Mouse (Mus musculus) stomach, embryonic 15.5 days (tissue): ENCODE data around the gene Cry2. TPM values are rescaled to one million over a fixed set of nuclear protein-coding genes. Genes with fewer than 3 reads are reported as not detected.

Experiments
- ATAC-seq: fragments of 200-750 bp; cut with Nextera tagmentation; 2 replicates; pipeline ENCODE4 v1.8.0; 2017; ENCODE audit warnings: low read depth, moderate number of reproducible peaks, moderate TSS enrichment; ENCODE audit not compliant: insufficient read depth, low FRiP score
- H3K27ac ChIP-seq: fragments of 300-500 bp; sonication (generic); 2 replicates; pipeline ENCODE4 v1.5.1; 2015; ENCODE audit warnings: mild to moderate bottlenecking, inconsistent platforms
- H3K27me3 ChIP-seq: fragments of 300-500 bp; sonication (generic); replicated peaks from 2 replicates; pipeline ENCODE4 v1.6.1; 2015; ENCODE audit warnings: inconsistent platforms
- H3K36me3 ChIP-seq: fragments of 300-500 bp; sonication (generic); 2 replicates; pipeline ENCODE4 v1.6.1; 2015; ENCODE audit warnings: inconsistent platforms
- H3K4me1 ChIP-seq: fragments of 300-500 bp; sonication (generic); 2 replicates; pipeline ENCODE4 v1.6.1; 2015; ENCODE audit warnings: inconsistent platforms
- H3K4me2 ChIP-seq: fragments of 300-500 bp; sonication (generic); 2 replicates; pipeline ENCODE4 v1.6.1; 2015; ENCODE audit warnings: mild to moderate bottlenecking, inconsistent platforms
- H3K4me3 ChIP-seq: fragments of 300-500 bp; sonication (generic); replicated peaks from 2 replicates; pipeline ENCODE4 v1.5.1; 2015; ENCODE audit warnings: inconsistent platforms
- H3K9ac ChIP-seq: fragments of 300-500 bp; sonication (generic); 2 replicates; pipeline ENCODE4 v1.6.1; 2015; ENCODE audit warnings: inconsistent platforms
- H3K9me3 ChIP-seq: fragments of 300-500 bp; sonication (generic); 2 replicates; pipeline ENCODE4 v1.6.1; 2016; ENCODE audit warnings: inconsistent platforms
- WGBS: fragments of 180-500 bp; shearing (Covaris S2); methylation state at CpG from one replicate; pipeline ENCODE4 v1.1.7; 2015; 5-methylcytosine and 5-hydroxymethylcytosine counted together
- polyA plus RNA-seq: library from polyadenylated mRNA; unstranded; fragments of >200 nt; fragmentation: Nextera tagmentation; extraction: Ambion mirVana; gene quantifications from 2 replicates; pipeline ENCODE4 v1.2.1, GENCODE M21; 2015

The Cry2 gene
- polyA plus RNA-seq, 1 experiment from 2014 or later: 19.2 TPM

- peaks cover 30% of the 10 kb centered on the region for H3K4me1 ChIP-seq
- H3K4me2 ChIP-seq: peak within 1 kb of the TSS; percentile 94
- H3K36me3 ChIP-seq: no peaks in the 10 kb centered on the region
- H3K27ac ChIP-seq: peak within 1 kb of the TSS; percentile 57; the same call in 1 of the 2 replicates
- peak within 1 kb of the TSS; percentile 54 for H3K9ac ChIP-seq
- no peaks in the 10 kb centered on the region; the same call in 1 of the 2 replicates for H3K27me3 ChIP-seq
- H3K9me3 ChIP-seq: no peaks in the 10 kb centered on the region
- 1% methylated on average over 34 of the region's 34 CpGs for WGBS
- peak within 1 kb of the TSS; percentile 79 for H3K4me3 ChIP-seq
- peak; percentile 17; the same call in 1 of the 2 replicates for ATAC-seq
These were observed 26.3 kb upstream of the Cry2 start, which contains the start of gene Slc35c1 for GRCm38 (mm10) chr2:92459921-92460707. Gene Slc35c1, minus strand, starts transcription at chr2:92460538.

- H3K4me2 ChIP-seq: peak overlapping the region; percentile 94
- no peaks in the 10 kb centered on the region for H3K36me3 ChIP-seq
- no peaks in the 10 kb centered on the region; the same call in 1 of the 2 replicates for H3K27me3 ChIP-seq
- H3K4me1 ChIP-seq: peaks cover 30% of the 10 kb centered on the region
- under 1% methylated on average over 55 of the region's 55 CpGs for WGBS
- peak overlapping the region; percentile 79 for H3K4me3 ChIP-seq
- H3K9ac ChIP-seq: peak overlapping the region; percentile 54
- no peaks in the 10 kb centered on the region for H3K9me3 ChIP-seq
- ATAC-seq: peak; percentile 87
- H3K27ac ChIP-seq: peak overlapping the region; percentile 57; the same call in 1 of the 2 replicates
These were observed 25.5 kb upstream of the Cry2 start for GRCm38 (mm10) chr2:92459141-92459920.

- H3K9ac ChIP-seq: peak overlapping the region; percentile 54; the same call in 1 of the 2 replicates
- no peaks in the 10 kb centered on the region for H3K9me3 ChIP-seq
- no peak overlapping the region for H3K27ac ChIP-seq
- peaks cover 6% of the 10 kb centered on the region; the same call in 1 of the 2 replicates for H3K36me3 ChIP-seq
- H3K27me3 ChIP-seq: no peaks in the 10 kb centered on the region; the same call in 1 of the 2 replicates
- no peak for ATAC-seq
- H3K4me1 ChIP-seq: peaks cover 30% of the 10 kb centered on the region
- WGBS: 49% methylated on average over 13 of the region's 13 CpGs
- peak overlapping the region; percentile 94 for H3K4me2 ChIP-seq
- peak overlapping the region; percentile 79 for H3K4me3 ChIP-seq
These were observed 24.6 kb upstream of the Cry2 start for GRCm38 (mm10) chr2:92458481-92458880.

GRCm38 (mm10) chr2:92456970-92457530 is 23.2 kb upstream of the Cry2 start:
- Histone ChIP-seq H3K4me2 (peak overlapping the region; percentile 94), H3K27ac (no peak overlapping the region), H3K36me3 (peaks cover 7% of the 10 kb centered on the region; the same call in 1 of the 2 replicates), H3K9ac (no peak overlapping the region), H3K4me1 (peaks cover 30% of the 10 kb centered on the region), H3K4me3 (no peak overlapping the region), H3K9me3 (no peaks in the 10 kb centered on the region), H3K27me3 (no peaks in the 10 kb centered on the region; the same call in 1 of the 2 replicates)
- ATAC-seq: no peak
- WGBS: 60% methylated on average over 8 of the region's 8 CpGs

GRCm38 (mm10) chr2:92455704-92456103 is 21.9 kb upstream of the Cry2 start:
- Histone ChIP-seq H3K27ac (no peak overlapping the region), H3K9me3 (no peaks in the 10 kb centered on the region), H3K36me3 (peaks cover 7% of the 10 kb centered on the region; the same call in 1 of the 2 replicates), H3K4me1 (peaks cover 30% of the 10 kb centered on the region), H3K9ac (no peak overlapping the region), H3K4me3 (no peak overlapping the region), H3K27me3 (no peaks in the 10 kb centered on the region; the same call in 1 of the 2 replicates), H3K4me2 (no peak overlapping the region)
- WGBS: 18% methylated on average over 3 of the region's 3 CpGs
- no peak for ATAC-seq

- no peak for ATAC-seq
- WGBS: 91% methylated on average over 11 of the region's 11 CpGs
- H3K9ac ChIP-seq: no peak overlapping the region
These were observed 20.3 kb upstream of the Cry2 start for GRCm38 (mm10) chr2:92454166-92454565.

GRCm38 (mm10) chr2:92451126-92451525 is 17.3 kb upstream of the Cry2 start:
- no peak overlapping the region for H3K4me3 ChIP-seq
- no peak overlapping the region for H3K27ac ChIP-seq
- no peak overlapping the region for H3K9ac ChIP-seq
- H3K4me2 ChIP-seq: no peak overlapping the region
- ATAC-seq: no peak
- H3K27me3 ChIP-seq: no peaks in the 10 kb centered on the region
- H3K36me3 ChIP-seq: peaks cover 7% of the 10 kb centered on the region; the same call in 1 of the 2 replicates
- H3K4me1 ChIP-seq: no peaks in the 10 kb centered on the region; the same call in 1 of the 2 replicates
- 83% methylated on average over 3 of the region's 3 CpGs for WGBS
- H3K9me3 ChIP-seq: no peaks in the 10 kb centered on the region

More at GRCm38 (mm10) chr2:92454166-92454565, 20.3 kb upstream of the Cry2 start:
- Histone ChIP-seq H3K27ac (no peak overlapping the region), H3K9me3 (no peaks in the 10 kb centered on the region), H3K4me2 (no peak overlapping the region), H3K4me1 (peaks cover 25% of the 10 kb centered on the region), H3K4me3 (no peak overlapping the region), H3K36me3 (peaks cover 7% of the 10 kb centered on the region; the same call in 1 of the 2 replicates), H3K27me3 (no peaks in the 10 kb centered on the region)

- H3K4me2 ChIP-seq: no peak overlapping the region
- H3K4me1 ChIP-seq: 0 out of 2 replicates have a peak, but pooled peaks cover 5% of the 10 kb centered on the region
- no peak for ATAC-seq
- H3K27ac ChIP-seq: no peak overlapping the region
- H3K36me3 ChIP-seq: no peaks in the 10 kb centered on the region
- 68% methylated on average over 7 of the region's 7 CpGs for WGBS
- no peak overlapping the region for H3K4me3 ChIP-seq
- H3K27me3 ChIP-seq: no peaks in the 10 kb centered on the region
- no peak overlapping the region for H3K9ac ChIP-seq
- H3K9me3 ChIP-seq: no peaks in the 10 kb centered on the region
These were observed 13.4 kb upstream of the Cry2 start for GRCm38 (mm10) chr2:92447121-92447740.

- Histone ChIP-seq H3K4me2 (no peak overlapping the region), H3K36me3 (no peaks in the 10 kb centered on the region), H3K27ac (no peak overlapping the region), H3K9ac (no peak overlapping the region), H3K9me3 (no peaks in the 10 kb centered on the region), H3K4me1 (0 out of 2 replicates have a peak, but pooled peaks cover 5% of the 10 kb centered on the region), H3K27me3 (no peaks in the 10 kb centered on the region), H3K4me3 (no peak overlapping the region)
- no peak for ATAC-seq
- WGBS: 78% methylated on average over 8 of the region's 8 CpGs
These were observed 12.8 kb upstream of the Cry2 start for GRCm38 (mm10) chr2:92446656-92447055.

GRCm38 (mm10) chr2:92445890-92446289 is 12.0 kb upstream of the Cry2 start:
- no peak overlapping the region for H3K9ac ChIP-seq
- H3K9me3 ChIP-seq: no peaks in the 10 kb centered on the region
- ATAC-seq: no peak
- WGBS: 46% methylated on average over 9 of the region's 9 CpGs
- 0 out of 2 replicates have a peak, but pooled peaks cover 5% of the 10 kb centered on the region for H3K4me1 ChIP-seq
- H3K27me3 ChIP-seq: no peaks in the 10 kb centered on the region
- no peak overlapping the region for H3K27ac ChIP-seq
- H3K4me3 ChIP-seq: no peak overlapping the region
- no peak overlapping the region for H3K4me2 ChIP-seq
- no peaks in the 10 kb centered on the region for H3K36me3 ChIP-seq

GRCm38 (mm10) chr2:92444376-92444775 is 10.5 kb upstream of the Cry2 start:
- Histone ChIP-seq H3K4me3 (no peak overlapping the region), H3K9ac (no peak overlapping the region), H3K36me3 (no peaks in the 10 kb centered on the region), H3K4me2 (no peak overlapping the region), H3K27me3 (no peaks in the 10 kb centered on the region), H3K9me3 (no peaks in the 10 kb centered on the region), H3K4me1 (0 out of 2 replicates have a peak, but pooled peaks cover 5% of the 10 kb centered on the region), H3K27ac (no peak overlapping the region)
- 0 out of 2 replicates have a peak, but pooled peaks have one; percentile 29 for ATAC-seq
- WGBS: 32% methylated on average over 4 of the region's 4 CpGs
